7 mouse cellular contexts compared by ENCODE assay signal in genomic region chr1:93050071-93050470, GRCm38 (mm10).
"Had no signal": no experiment of that assay in that cellular context is flagged by ENCODE, and none has a peak within 500 bp of the region (broad histone marks: within the 10 kb centered on the region; RNA-seq: fewer than 3 reads in every experiment).

No protein-coding gene starts in this region.

- DNase-seq: kidney, postnatal 14 days; lung, embryonic 14.5 days; lung, postnatal 10 days; lung, postnatal 4 days; midbrain, embryonic 14.5 days; thymus, adult 18-20 months; thymus, postnatal 14 days had no signal
